Mouse (Mus musculus) A20 (cell line): Measurements from ENCODE around the gene Gpat2.

Experiments
- DNase-seq: peaks from one replicate; pipeline ENCODE4 v3.0.0-alpha.2; 2011; ENCODE audit warnings: low read depth, low spot score

Gene Gpat2

GRCm38 (mm10) chr2:127437697-127438096 is 12.7 kb downstream of the Gpat2 start:
- no peak for DNase-seq

- DNase-seq = peak; percentile 96
Observed at GRCm38 (mm10) chr2:127444055-127444789, 19.2 kb downstream of the Gpat2 start, which contains the start of gene Fahd2a. TSS of gene Fahd2a (minus strand) at chr2:127444565.

DNA sequence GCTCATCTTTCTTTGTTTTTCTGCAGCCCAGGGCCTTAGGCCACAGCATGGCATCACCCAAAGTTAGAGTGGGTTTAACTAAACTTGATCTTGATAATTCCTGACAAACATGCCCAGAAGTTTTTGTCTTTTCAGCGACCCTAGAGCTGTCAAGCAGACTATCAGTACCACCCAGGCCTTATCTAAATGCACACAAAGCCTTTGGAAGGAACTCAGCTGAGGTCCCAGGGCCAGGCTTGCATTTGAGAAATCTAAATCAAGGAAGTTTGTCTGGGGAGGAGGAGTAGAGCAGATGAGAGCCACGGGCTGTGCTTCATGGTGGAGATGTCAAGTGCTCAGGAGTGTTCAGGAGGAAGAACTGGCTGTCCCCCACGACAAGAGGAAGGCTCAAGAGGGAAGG is 21.8 kb downstream of the Gpat2 start:
- DNase-seq = no peak

DNA sequence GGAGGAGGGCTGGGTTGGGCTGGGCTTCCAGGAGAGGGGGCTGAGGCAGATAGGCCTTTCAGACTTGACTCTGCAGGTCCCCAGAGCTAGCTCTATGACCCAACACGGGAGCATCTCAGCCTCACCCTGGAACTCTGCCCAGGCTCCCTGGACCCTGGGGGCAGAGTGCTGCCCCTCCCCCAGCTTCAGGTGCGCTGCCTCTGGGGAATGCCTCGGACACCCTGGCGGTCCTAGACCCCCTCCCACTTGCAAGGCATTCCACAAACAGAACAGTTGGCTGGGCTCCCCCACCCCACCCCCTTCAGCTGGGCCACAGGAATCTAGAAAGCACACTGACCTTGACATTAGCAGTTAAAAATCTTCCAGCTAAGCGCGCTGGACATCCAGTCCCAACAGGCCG is 24.7 kb downstream of the Gpat2 start:
- no peak for DNase-seq

DNA sequence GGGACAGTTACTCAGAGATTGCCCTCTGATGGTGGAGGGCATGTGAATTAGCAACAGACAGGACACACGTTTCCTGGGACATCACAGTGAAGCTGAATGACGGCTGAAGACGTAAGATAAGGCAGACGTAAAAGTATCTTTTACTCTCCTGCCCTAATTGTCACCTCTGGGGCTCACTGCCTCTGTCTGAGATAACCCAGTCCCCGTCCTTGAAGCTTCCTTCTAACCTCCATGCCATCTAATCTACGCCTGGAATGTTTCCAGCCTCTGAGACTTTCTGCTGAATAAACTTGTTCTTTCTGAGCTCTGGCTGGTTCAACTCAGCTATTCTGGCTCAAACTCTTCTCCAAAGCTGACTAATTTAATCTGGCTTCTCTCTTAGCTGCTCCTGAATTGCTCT is 26.7 kb downstream of the Gpat2 start:
- DNase-seq = no peak

- no peak for DNase-seq
Observed at GRCm38 (mm10) chr2:127453141-127453540, 28.1 kb downstream of the Gpat2 start.

DNA sequence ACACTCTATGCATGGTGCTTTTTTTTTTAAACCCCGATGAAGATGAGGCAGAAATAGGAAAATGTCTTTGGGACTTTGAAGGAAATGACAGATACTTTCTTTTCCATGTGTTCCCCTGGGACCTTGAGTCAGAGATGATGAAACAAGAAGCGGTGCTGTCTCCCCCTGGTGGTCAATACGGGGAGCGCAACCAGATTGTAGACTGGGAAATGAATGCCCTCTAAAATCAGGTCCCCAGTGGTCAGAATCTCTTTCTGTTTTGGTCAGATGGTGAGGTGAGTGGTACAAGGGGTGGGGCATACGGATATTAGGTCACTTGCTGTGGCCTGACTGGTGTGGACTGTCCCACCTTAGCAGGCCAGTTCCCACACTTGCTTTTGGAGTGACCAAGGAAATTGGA is 28.8 kb downstream of the Gpat2 start:
- peak; percentile 73 for DNase-seq

- no peak for DNase-seq
Observed at GRCm38 (mm10) chr2:127459341-127459740, 34.3 kb downstream of the Gpat2 start.

GRCm38 (mm10) chr2:127461351-127461750 is 36.4 kb downstream of the Gpat2 start:
- DNase-seq = no peak

- DNase-seq = peak; percentile 69
Observed at GRCm38 (mm10) chr2:127462314-127462713, 37.3 kb downstream of the Gpat2 start.

DNA sequence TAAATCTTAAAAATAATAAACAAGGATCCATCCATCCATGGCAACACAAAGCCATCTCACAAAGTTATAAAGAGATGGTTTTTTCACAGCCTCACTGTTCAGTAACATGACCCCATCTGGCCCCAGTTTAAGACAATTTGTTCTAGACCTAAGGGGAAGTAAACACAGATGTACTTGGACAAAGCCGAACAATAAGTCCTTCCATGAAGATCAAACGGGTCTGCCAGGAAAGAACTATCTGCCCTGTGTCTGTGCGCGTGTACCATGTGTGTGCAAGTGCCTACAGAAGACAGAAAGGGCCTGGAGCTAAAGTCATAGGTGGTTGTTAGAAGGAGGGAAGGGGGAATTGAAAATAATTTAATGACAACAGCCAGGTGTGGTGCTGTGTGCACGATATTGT is 45.2 kb downstream of the Gpat2 start:
- DNase-seq = no peak

GRCm38 (mm10) chr2:127470661-127471060 is 45.7 kb downstream of the Gpat2 start:
- DNase-seq = no peak

DNA sequence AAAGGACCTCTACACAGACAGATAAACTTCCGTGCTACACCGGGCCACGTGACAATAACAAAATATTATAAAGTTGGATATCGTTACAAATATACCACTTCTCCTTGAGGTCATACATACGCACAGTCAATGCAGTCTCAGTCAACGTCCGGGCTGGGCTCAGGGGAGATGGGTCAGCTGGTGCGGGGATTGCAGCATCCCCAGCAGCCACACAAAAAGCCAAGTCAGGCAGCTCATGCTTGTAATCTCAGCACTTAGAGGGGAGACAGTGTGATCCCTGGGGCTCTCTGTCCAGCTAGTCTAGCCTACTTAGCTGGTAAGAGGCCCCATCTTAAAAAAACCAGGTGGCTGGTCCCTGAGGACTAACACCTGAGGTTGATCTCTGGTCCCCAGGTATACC is 46.3 kb downstream of the Gpat2 start:
- no peak for DNase-seq

DNA sequence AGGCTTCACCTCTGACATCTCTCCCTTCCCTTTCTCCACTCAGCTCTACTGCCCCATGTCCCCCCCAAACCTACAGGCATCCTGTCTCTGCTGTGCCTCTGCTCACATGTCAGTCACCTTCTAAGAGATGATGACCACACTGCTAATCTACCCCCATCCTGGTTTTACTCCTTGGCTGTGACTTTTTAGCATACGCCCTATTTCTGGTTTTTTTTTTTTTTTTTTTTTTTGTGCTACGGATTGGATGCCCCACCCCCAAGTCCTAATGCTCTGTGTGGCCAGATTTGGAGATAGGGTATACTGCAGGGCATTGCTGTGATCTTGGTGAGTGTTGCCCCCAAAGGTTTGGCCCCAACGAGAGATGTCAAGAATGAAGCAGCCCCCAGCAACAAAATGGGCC is 47.3 kb downstream of the Gpat2 start:
- DNase-seq = no peak

- DNase-seq = no peak
Observed at GRCm38 (mm10) chr2:127479210-127479609, 54.2 kb downstream of the Gpat2 start.

- no peak for DNase-seq
Observed at GRCm38 (mm10) chr2:127479763-127480162, 54.8 kb downstream of the Gpat2 start.

DNA sequence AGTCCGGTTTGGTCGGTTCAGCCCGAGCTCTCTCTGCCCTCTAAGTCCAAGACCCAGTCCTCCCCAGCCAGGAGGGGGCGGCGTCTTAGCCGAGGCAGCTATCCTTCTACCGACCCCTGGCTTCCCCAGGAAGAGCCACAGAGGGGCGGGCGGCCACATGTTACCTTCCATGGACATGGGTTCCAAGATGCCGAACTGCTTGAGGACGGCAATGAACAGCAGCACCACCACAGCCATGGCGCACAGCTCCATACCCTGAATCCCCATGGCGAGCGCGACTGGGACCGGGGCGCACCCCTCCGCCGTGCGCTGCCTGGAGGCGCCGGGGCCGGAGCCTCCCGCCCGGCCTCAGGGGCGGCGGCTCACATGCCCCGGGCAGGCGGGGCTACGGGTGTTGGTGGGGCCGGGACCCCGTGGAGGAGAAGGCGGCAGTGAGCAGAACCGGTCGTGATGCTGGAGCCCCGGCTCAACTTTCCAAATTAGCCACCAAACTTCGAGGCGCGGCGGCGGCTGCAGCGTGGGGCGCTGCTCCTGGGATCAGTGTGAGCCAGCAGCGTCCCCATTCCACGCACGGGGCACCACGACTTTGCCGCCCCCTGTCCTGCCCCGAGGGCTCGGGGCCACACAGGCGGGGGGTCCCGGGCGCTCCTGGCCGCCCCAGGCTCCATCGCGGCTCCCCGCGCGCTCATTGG is 57.0 kb downstream of the Gpat2 start:
- DNase-seq = no peak

- no peak for DNase-seq
Observed at GRCm38 (mm10) chr2:127482533-127482911, 57.5 kb downstream of the Gpat2 start.

DNA sequence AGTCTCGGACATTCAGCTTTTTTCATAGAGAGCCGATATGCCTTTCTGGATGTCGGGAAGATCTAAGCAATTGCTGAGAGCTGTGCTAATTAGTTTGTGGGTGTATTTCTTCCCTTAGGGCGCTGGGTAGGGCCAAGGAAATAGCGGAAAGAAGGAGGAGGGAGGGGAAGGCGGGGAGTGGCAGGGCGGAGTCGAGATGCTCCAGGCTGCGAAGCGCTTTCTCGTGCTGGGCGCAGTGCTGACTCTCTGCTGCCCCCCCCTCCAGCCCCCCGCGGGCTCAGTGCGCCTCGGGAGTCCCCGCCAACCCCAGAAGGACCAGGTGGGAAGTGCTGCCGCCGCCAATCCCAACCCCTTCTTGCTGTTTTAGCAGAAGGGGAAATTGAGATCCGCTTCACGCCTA is 58.0 kb downstream of the Gpat2 start:
- no peak for DNase-seq

- DNase-seq = no peak
Observed at GRCm38 (mm10) chr2:127484476-127485170, 59.6 kb downstream of the Gpat2 start.
